Mouse (Mus musculus) heart, postnatal 25 days (tissue): ENCODE results near the gene Klhl30. TPM values are rescaled to one million over a fixed set of nuclear protein-coding genes. Genes with fewer than 3 reads are reported as not detected.

ENCODE experiments used
- DNase-seq: peaks from one replicate; pipeline ENCODE4 v3.0.0; 2022; ENCODE audit warnings: low spot score
- intact Hi-C: fragments of 180-260 bp; cut with DNase I; formaldehyde crosslinking; loops from one replicate; pipeline ENCODE4 v1.15.1; 2025
- total RNA-seq, 2 experiments: library from RNA; stranded (reverse); gene quantifications; 2 replicates each; pipeline ENCODE4 v1.2.3; 2021

Gene Klhl30
- total RNA-seq, 2 experiments from 2014 or later = 46.3 to 52.0 TPM

- intact Hi-C loops = no loop called here
- DNase-seq = no peak
These were observed 11.3 kb downstream of the Klhl30 start for GRCm38 (mm10) chr1:91362113-91362512.

DNA sequence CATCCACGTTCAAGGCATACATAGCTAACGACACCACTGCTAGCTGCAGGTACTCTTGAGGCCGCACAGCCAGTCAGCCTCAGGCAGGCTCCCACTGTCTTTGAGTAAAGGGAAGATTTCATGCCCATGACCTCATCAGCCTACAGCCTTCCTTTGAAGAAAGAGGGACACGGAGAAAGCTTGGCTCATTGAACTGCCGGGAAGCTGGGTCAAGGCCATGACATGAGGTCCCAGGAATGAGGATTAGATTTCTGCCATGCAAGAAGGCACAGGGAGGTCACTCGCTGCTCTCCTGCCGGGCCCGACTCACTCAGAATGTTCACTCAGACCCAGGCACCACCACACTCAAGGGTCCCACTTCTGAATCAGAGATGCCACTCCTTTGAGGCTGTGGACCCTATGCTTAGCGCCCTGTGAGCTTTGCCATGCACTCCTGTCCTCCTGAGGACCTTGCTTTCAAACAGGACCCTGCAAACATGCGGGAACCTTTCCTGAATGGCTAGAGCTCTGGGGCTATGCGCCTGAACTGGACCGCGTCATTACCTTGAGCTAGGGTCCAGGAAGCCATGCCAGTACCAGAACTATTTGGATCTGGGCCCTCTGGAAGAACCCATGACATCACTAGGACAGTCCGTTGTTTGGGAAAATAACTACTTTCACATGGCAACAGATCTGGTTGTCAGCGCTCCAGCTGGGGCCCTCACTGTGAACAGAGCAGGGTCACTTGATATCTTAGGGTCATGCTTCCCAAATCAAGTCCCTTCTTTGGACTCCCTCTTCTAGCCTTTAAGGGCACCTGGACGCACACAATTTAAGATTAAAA, 14.2 kb downstream of the Klhl30 start:
- intact Hi-C loops = loop anchor here (5.0 kb wide), 1 partner anchor 117 kb away; no protein-coding TSS in a partner anchor
- no peak for DNase-seq

GRCm38 (mm10) chr1:91365816-91366214, 15.0 kb downstream of the Klhl30 start:
- intact Hi-C loops = loop anchor here (5.0 kb wide), 1 partner anchor 116 kb away; no protein-coding TSS in a partner anchor
- no peak for DNase-seq

DNA sequence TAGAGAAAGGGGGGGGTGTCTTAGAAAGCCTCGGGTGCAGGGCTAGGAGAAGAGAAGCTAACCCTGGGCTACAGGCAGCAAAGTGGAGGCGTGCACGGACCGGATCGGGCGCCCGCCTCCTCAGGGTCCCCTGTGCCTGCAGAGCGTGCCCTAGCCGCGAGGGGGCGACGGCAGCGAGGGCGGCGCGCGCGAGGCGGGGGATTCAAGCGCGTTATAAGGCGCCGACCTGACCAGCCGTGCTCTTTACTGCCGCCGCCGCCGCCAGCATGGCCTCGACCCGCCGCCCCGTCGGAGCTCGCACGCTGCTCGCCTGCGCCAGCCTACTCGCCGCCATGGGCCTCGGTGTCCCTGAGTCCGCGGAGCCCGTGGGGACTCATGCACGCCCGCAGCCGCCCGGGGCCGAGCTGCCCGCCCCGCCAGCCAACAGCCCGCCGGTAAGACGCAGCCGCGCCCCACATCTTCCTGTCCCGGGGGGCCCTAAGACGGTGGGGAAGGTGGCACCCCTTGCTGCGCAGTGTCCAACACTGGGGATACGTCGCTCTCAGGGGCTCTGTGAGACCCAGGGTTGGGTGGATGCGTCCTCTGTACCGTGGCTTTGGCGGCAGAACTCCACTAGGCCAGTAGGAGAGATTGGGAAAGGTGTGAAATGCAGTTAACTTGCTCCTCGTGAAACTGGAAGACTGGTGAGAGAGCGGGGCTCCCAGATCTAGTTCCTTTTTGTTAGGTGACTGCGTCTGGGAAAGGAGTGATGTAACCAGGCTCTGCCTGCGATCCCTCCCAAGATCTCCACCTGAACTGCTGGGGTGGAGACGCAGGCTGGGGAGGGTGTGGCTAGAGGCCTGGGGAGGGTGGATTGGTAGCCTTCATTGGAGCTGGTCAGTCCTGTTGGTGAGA, 15.6 kb downstream of the Klhl30 start, which contains the start of gene Erfe:
Gene Erfe, plus strand, starts transcription at position 216 of the 894 bp plus-strand sequence.
- intact Hi-C loops = loop anchor here (5.0 kb wide), 1 partner anchor 116 kb away; no protein-coding TSS in a partner anchor
- DNase-seq = no peak

DNA sequence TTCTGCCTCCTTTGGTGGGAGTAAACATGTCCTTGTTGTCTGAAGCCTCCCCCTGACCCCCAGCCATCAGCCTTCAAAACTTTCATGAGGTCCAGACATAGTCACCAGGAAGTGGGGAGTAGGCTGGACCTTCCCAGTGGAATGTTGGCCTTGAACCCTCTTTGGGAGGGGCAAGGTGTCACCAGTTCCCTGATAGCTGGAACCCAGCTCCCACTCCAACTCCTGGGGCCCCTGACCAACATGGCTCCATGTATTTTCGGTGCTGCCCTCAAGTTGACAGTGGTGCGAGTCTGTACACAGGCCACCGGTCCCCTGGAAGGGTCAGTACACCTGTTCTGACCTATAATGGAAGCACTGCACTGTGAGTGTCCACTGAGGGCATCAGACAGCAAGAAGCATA, 16.5 kb downstream of the Klhl30 start:
- intact Hi-C loops = loop anchor here (5.0 kb wide), 1 partner anchor 115 kb away; no protein-coding TSS in a partner anchor
- DNase-seq = no peak

DNA sequence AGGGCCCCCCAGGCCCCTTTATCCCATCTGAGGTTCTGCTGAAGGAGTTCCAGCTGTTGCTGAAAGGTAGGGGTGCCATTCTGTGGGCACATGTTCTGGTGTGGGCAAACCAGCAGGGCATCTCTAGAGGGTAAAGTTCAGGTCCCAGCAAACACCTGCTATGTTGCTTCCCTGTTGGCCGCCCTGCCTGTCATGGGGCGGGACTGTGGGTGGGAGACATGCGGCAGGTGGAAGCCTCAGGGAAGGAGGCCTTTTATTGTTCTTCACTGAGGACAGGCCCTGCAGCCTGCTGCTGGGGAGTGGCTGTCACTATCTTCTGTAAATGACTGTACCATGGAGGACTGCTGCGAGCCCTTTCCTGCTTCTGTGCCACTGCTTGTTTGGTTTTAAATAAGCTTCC, 18.6 kb downstream of the Klhl30 start:
- intact Hi-C loops = loop anchor here (5.0 kb wide), 1 partner anchor 113 kb away; no protein-coding TSS in a partner anchor
- DNase-seq = no peak

DNA sequence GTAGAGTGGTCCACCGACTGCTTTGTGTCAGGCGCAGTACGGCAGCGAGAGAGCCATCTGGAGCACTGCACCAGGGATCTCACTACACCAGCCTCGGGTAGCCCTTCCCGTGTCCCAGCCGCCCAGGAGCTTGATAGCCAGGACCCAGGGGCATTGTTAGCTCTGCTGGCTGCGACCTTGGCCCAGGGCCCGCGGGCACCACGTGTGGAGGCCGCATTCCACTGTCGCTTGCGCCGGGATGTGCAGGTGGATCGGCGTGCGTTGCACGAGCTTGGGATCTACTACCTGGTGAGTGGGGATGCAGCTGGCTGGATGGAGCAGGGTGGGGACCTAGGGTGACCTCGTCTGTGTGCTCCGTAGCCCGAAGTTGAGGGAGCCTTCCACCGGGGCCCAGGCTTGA, 19.2 kb downstream of the Klhl30 start:
- no peak for DNase-seq

DNA sequence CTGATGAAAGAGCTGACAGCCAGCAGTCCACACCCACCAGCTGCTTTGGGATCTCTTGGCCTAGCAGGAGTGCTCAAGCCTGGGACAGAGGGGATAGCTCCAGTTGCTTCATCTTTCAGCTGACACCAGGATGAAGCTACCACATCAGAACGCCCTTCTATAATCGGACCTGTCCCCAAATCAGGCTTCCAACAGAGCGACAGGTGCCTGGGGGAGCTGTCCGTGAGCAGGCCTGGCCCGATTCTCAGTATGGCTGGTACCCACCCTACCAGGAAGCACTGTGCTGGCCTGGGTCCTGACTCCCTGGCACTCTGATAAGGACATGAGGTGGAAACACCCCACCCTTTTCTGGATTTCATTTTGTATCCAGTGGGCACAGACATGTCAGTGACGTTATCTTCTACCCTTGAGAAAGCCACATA, 22.6 kb downstream of the Klhl30 start:
- no peak for DNase-seq
- intact Hi-C loops = no loop called here

More for the DNA sequence above, 19.2 kb downstream of the Klhl30 start:
- intact Hi-C loops = no loop called here

GRCm38 (mm10) chr1:91380453-91381090, 29.8 kb downstream of the Klhl30 start:
- intact Hi-C loops = loop anchor here (1.0 kb wide), 1 partner anchor 32 kb away; no protein-coding TSS in a partner anchor
- no peak for DNase-seq

DNA sequence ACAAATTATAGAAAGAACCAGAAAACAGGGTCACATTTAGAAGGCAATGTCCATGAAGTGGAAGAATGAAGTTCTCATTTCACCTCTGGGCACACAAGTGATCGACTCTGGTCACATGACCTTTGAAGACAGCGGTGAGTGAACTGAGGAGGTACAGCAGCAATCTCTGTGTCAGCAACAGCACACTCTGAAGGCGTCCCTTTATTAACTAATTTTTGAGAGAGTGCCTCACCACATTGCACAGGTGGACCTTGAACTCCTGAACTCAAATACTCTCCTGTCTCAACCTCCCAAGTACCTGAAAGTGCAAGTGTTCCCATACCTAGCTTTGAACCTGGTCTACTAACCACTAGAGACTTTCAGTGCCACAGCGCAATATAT, 30.3 kb downstream of the Klhl30 start:
- intact Hi-C loops = no loop called here
- no peak for DNase-seq

DNA sequence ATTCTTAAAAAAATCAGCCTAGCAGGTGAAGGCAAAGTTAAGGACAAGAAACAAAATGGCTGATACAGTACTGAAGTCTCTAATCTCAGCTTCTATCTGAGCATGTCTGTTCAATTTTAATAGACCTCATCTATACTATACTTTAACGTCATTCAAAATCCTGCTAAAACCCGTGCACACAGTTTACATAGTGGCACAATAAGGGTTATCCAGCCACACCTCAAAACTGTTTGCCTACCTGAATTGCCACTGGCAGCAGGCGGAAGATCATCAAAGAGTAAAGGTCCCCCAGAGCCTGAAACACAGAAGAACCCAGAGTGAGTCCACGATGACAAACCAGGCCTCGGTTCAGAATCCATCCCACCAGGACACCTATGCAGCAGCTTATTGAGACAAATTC, 39.6 kb downstream of the Klhl30 start:
- DNase-seq = no peak
- intact Hi-C loops = no loop called here

DNA sequence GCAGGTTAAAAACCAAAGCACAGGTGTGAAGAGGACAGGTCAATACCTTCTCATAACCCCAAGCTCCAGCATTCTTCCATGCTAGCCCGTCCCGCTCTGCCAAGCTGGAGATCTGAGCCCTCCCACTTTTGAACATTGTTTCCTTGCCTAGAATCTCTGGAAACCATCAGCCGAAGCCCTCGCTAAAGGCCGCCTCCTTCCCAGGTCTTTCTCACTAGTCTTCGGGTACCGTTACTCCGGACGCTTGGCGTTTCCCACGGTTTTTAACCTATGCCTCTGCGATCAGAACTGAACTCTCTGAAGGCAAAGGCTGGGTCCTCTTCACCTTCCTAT, 47.1 kb downstream of the Klhl30 start:
- intact Hi-C loops = no loop called here
- DNase-seq = no peak

DNA sequence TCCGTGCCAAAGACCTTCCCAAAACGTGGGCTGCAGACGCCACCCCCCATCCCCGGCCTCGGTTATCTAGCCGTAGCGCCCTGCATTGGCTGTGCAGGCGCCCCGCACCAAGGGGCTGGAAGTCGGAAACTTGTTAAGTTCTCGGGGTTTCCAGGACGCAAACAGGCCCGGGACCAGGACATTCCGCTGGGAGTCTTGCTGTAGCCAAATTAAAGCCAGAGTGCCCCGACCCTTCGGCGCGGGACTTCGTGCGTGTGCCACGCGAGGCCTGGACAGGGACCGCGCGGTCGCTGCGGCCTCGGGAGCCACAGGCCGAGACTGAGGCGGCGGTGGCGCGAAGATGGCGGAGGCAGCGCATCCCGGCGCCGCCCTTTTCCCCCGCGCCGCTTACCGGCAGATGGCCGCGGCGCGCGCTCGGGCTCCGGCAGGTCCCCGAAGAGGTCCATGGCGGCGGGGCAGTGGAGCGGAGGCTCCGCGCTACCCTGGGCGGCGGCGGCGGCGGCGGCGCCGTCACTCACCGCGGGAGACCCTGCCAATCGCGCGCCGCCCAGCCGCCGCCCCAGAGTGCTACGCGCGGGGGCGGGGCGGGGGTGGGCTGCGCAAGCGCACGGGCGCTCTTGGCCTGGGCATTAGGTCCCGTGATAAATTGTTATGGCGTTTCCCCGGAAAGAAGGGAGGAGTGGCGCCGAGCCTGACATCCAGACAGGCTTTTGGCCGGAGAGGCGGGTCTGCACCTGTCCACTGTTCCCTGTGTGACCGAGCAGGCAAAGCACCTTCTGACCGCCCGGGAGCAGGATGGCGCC, 47.6 kb downstream of the Klhl30 start, which contains the start of gene Ilkap:
Gene Ilkap, minus strand, starts transcription at position 556 of the 803 bp plus-strand sequence.
- DNase-seq = peak; percentile 77
- intact Hi-C loops = no loop called here

DNA sequence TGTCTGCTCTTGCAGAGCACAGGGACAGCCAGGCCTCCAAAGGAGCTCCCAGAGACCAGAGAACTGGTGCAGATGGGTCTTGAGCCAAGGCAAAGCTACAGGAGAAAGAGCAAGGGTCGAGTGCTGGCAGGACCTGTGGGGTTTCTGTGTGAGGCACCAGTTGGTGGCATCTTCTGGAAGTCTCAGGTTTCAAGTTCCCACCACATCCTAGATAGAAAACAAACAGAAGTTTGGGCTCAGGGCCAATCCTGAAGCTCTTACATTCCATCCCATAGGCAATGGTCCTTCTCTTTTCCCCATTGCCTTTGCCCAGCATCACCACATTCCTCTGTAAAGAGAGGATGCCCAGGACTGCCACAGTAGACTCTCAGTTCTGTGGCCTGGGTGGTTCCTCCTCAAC, 54.2 kb downstream of the Klhl30 start:
- DNase-seq = no peak
- intact Hi-C loops = no loop called here

DNA sequence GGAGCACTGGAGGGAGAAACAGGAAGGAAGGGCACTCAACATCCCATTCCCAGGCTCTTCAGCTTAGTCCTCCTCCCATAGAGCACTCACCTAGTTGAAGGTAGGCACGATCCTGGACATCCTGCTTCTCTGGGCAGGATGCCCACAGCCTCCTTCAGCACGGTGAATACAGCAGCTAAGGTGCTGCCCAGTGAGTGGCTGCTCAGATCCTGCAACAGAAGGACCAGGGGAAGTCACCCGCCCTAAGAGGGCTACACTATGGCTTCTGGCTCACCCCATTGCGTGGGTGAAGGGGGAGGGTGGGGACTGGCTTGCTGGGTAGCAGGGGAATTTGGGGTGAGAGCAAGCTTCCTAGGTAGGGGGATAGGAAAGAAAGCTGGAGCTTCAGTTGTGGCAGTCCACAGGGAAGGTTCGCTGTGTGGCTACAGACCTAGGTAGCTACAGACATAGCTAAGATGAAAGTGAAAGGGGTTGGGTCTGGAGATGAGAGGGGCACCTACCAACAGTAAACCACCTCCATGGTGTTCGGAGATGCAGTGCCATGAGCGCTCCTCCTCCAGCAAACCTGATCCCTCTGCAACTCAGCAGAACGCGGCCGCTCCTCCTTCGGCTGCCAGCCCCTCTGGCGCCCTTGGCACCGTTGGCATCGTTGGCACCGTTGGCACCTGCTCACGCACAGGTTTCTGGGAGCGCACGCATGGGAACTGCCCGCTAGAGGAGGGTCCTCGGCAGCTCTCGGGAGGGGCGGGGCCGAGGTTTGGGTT, 54.8 kb downstream of the Klhl30 start:
- intact Hi-C loops = no loop called here
- DNase-seq = no peak

- intact Hi-C loops = no loop called here
- DNase-seq = no peak
These were observed 57.0 kb downstream of the Klhl30 start for GRCm38 (mm10) chr1:91407819-91408218.

DNA sequence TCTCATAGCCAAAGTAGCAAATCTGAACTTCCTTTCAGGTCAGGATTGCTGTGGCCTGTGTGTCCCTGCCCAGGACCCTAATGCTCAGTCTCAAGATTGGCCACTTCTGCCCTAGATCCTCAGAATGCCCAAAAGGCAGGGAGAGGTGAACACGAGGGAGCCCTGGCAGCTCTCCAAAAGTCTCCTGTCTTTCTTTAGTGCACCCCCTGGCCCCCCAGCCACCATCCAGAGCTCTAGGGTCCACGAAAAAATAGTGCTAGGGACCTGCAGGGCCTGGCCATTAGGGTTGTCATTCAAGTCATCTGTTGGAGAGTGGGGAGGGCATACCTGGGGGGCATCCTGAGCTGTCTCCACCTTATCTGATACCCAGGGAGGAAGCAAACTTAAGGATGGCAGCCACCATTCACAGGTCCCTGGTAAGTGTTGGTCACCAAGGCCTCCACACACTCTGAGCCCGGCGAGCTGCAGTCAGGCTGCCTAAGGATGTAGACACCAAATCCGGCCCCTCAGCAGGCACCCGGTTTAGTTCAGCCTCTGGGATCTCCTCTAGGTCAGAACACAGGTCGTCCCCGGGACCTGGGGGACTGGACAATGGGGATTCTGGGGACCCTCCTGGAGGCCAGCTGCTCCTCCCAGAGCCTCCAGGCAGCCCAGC, 60.9 kb downstream of the Klhl30 start:
- intact Hi-C loops = no loop called here
- no peak for DNase-seq
